Mouse (Mus musculus): ENCODE measurements around the gene Cox16.

Gene Cox16

GRCm38 (mm10) chr12:81331046-81331638 is 153.8 kb downstream of the Cox16 start:
- in situ Hi-C loops (cut with MboI, MseI), result no loop called here

- in situ Hi-C loops (cut with MboI, MseI), result no loop called here
These were observed 159.9 kb downstream of the Cox16 start for GRCm38 (mm10) chr12:81324991-81325390.

- in situ Hi-C loops (cut with MboI, MseI), result no loop called here
These were observed 160.8 kb downstream of the Cox16 start for GRCm38 (mm10) chr12:81324116-81324515.

- in situ Hi-C loops (cut with MboI, MseI), result no loop called here
These were observed 163.9 kb downstream of the Cox16 start for GRCm38 (mm10) chr12:81321021-81321420.

- in situ Hi-C loops (cut with MboI, MseI), result no loop called here
These were observed 167.1 kb downstream of the Cox16 start for GRCm38 (mm10) chr12:81317811-81318210.

- in situ Hi-C loops (cut with MboI, MseI), result no loop called here
These were observed 169.0 kb downstream of the Cox16 start for GRCm38 (mm10) chr12:81315953-81316352.

Measured in T-helper 1 cell (primary cell).